Mouse (Mus musculus): Measurements from ENCODE around the gene Ogn.
A peak's percentile ranks its signal among the peaks of the same experiment; 100 is the strongest.

The Ogn gene

DNA sequence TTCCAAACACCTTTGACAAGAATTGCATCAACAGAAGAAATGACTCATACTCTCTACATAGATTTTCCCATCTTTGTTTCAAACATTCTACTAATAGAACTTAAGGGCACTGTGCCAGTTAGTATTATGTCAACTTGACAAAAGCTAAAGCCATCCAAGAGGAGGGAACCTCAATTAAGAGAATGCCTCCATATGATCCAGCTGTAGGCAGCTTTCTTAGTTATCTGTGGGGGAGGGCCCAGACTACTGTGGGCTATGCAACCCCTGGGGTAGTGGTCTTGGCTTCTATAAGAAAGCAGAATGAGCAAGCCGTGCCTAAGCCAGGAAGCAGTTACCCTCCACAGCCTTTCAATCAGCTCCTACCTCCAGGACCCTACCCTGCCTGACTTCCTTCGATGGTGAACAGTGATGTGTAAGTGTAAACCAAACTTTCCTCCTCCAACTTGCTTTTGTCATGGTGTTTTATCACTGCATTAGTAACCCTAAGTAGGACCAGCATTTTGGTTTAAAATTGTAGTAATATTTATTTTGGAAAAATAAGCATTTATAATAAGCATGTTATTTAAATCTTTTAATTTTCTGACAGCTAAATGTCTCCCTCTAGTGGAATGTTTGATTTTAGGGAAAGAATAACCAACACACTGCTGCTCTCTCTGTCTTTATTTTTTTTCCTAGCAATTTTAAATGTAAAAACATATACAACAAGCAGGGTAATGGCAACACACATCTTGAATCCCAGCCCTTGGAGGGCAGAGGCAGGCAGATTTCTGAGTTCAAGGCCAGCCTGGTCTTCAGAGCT, 37.1 kb downstream of the Ogn start:
- no peak for DNase-seq (ENCODE audit: low spot score)

DNA sequence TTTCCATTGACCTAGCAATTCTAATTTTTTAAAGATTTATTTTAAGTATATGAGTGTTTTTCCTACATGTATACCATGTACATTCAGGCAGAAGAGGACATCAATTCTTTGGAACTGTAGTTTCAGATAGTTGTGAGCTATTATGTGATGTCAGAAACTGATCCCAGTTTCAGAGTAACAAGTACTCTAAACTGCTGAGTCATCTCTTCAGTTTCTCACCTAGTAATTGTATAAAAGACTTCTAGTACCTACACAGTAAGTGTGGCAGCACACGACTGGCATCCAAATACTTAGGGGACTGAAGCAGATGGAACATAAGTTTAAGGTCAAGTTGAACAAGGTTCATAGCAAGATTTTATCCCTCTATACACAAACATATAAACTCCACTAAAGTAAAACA, 38.2 kb downstream of the Ogn start:
- no peak for DNase-seq (ENCODE audit: low spot score)

DNA sequence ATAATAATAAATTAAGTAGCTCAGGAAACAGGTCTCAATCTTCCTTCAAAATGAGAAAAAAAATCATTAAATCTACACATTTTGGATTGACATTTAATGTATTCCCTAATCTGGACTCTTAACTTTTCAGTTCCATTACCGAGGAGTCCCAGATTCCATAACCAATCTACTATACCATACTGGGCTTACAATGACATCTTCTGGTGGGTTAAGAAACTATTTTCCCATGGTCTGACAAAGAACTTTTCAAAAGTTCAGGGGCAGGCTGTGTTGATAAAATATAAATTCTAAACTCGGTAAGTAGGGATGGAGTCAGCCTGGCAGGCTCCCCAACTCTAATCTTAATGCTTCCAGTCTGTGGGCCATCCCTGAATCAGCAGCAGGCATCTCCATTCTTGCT, 43.3 kb downstream of the Ogn start:
- no peak for DNase-seq (ENCODE audit: low spot score)

DNA sequence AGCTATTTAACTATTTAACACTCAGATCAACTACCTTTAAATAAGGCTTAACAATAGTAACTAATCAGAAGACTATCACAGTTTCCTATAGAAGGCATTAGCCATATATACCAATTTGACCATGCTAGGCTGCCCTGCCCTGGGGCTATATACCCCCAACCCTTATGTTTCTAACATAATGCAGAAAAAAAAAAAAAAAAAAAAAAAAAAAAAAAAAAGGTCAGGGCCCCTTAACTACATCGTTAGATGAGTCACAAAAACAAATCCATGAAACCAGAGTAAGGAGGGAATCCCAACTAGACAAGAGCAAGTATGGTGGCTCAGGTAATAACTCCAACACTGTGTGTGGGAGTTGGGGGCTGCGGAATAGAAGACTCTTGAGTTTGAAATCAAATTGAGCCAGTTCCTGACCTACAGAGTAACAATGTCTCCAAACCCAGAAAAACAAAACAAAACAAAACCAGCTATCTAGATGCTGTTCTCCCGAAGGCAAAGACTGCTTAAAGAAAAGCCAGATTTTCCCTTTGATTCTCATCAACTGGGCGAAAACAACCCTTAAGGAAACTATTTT, 44.0 kb downstream of the Ogn start:
- DNase-seq (ENCODE audit: low spot score): peak; percentile 15

DNA sequence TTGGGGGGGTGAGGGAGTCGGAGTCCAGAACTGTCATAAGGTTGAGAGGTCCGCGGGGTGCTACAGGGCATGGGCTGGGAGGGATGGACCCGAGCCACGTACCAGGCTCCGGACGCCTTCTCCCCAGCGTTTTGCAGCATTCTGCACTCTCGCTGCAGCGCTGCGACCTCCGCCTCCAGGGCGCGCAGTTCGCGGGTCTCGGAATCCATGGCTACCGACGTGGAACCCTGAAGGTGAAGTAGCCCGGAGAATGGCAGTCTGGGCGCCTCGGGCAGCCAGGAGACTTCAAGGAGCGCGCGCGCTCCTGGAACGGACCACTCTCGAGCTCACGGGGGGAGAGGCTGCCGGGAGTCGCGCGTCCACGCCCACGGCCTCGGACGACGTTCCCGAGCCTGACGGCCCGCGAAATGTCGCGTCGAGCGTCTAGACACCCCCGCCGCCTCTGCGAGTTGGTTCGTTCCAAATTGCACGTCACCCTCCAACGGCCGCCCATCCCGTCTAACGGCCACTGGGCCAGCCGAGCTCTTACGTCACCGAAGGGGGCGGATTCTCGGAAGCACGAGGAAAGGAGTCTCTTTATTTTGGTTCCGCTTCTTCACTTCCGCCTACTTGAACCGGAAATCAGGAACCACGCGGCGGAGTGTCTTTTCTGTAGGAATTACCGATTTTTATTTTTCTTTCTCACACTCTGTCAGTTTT, 44.8 kb downstream of the Ogn start, which contains the start of the genes Cenpp and Nol8:
Cenpp (minus strand) TSS at position 305 of the 699 bp plus-strand sequence.
Nol8 (plus strand) TSS at position 598 of the 699 bp plus-strand sequence.
- DNase-seq (ENCODE audit: low spot score): peak; percentile 99

DNA sequence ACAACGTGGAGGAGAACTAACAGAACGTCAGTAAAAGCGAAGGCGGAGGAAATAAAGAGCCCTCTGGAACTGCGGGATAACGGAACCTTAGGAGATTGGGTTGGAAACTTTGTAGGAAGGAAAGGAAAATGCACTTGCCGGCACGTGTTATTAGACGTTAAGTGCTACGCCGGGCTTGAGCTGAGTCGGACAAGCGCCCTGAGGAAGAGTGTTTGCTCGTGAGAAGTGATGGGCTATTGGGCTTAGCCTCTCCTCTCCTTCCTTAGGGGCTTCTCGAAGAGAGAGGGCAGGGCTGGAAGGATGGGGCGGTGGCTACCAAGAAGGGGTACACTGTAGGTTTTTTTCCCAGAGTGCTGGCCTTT, 45.3 kb downstream of the Ogn start:
- peak; percentile 83 for DNase-seq (ENCODE audit: low spot score)
